Mouse (Mus musculus): ENCODE data around the gene Cltb. TPM values are rescaled to one million over a fixed set of nuclear protein-coding genes. Genes with fewer than 3 reads are reported as not detected.

Gene Cltb
- total and polyA plus RNA-seq, 2 experiments: 19.0 to 51.5 TPM

- WGBS: 86% methylated on average over 4 of the region's 4 CpGs
- H3K9ac ChIP-seq (ENCODE audit: low read depth, low read length): no peak overlapping the region
- H3K4me1 ChIP-seq (ENCODE audit: control insufficient read depth, insufficient read depth, low read length): no peaks in the 10 kb centered on the region; the same call in 1 of the 2 replicates
- TF ChIP-seq CTCF (IDR thresholded peaks at IDR 0.05; ENCODE audit: low read depth, low read length) (no peak), POLR2A (IDR thresholded peaks at IDR 0.05; ENCODE audit: extremely low read depth, insufficient read depth, low read length) (no peak)
- H3K4me3 ChIP-seq (ENCODE audit: insufficient read depth, low read depth, low read length): no peak overlapping the region
- H3K36me3 ChIP-seq (ENCODE audit: control insufficient read depth, insufficient read depth, low read length): peaks cover 6% of the 10 kb centered on the region; the same call in 1 of the 2 replicates
- DNase-seq (ENCODE audit: extremely low read depth, low read depth, low spot score): no peak
- H3K79me2 ChIP-seq (ENCODE audit: control insufficient read depth, insufficient read depth, low read length): peaks cover 12% of the 10 kb centered on the region; the same call in 1 of the 2 replicates
- H3K27ac ChIP-seq (replicated peaks; ENCODE audit: insufficient read depth, low read depth, low read length): no peak overlapping the region
- H3K27me3 ChIP-seq (ENCODE audit: control insufficient read depth, insufficient read depth, low read length): no peaks in the 10 kb centered on the region
These were observed 6.9 kb downstream of the Cltb start for GRCm38 (mm10) chr13:54604221-54604620.

GRCm38 (mm10) chr13:54603501-54603900, 7.6 kb downstream of the Cltb start:
- Histone ChIP-seq H3K27me3 (ENCODE audit: control insufficient read depth, insufficient read depth, low read length) (no peaks in the 10 kb centered on the region), H3K27ac (replicated peaks; ENCODE audit: insufficient read depth, low read depth, low read length) (no peak overlapping the region), H3K36me3 (ENCODE audit: control insufficient read depth, insufficient read depth, low read length) (peaks cover 6% of the 10 kb centered on the region; the same call in 1 of the 2 replicates), H3K4me1 (ENCODE audit: control insufficient read depth, insufficient read depth, low read length) (no peaks in the 10 kb centered on the region), H3K4me3 (ENCODE audit: insufficient read depth, low read depth, low read length) (no peak overlapping the region), H3K79me2 (ENCODE audit: control insufficient read depth, insufficient read depth, low read length) (peaks cover 10% of the 10 kb centered on the region; the same call in 1 of the 2 replicates), H3K9ac (ENCODE audit: low read depth, low read length) (no peak overlapping the region)
- no peak for DNase-seq (ENCODE audit: extremely low read depth, low read depth, low spot score)
- TF ChIP-seq CTCF (IDR thresholded peaks at IDR 0.05; ENCODE audit: low read depth, low read length) (no peak), POLR2A (IDR thresholded peaks at IDR 0.05; ENCODE audit: extremely low read depth, insufficient read depth, low read length) (no peak)

- DNase-seq (ENCODE audit: extremely low read depth, low read depth, low spot score): no peak
- Histone ChIP-seq H3K36me3 (ENCODE audit: control insufficient read depth, insufficient read depth, low read length) (peaks cover 6% of the 10 kb centered on the region; the same call in 1 of the 2 replicates), H3K27me3 (ENCODE audit: control insufficient read depth, insufficient read depth, low read length) (no peaks in the 10 kb centered on the region), H3K4me3 (ENCODE audit: insufficient read depth, low read depth, low read length) (no peak overlapping the region), H3K9ac (ENCODE audit: low read depth, low read length) (no peak overlapping the region), H3K79me2 (ENCODE audit: control insufficient read depth, insufficient read depth, low read length) (peaks cover 9% of the 10 kb centered on the region; the same call in 1 of the 2 replicates), H3K27ac (replicated peaks; ENCODE audit: insufficient read depth, low read depth, low read length) (no peak overlapping the region), H3K4me1 (ENCODE audit: control insufficient read depth, insufficient read depth, low read length) (no peaks in the 10 kb centered on the region)
- TF ChIP-seq CTCF (IDR thresholded peaks at IDR 0.05; ENCODE audit: low read depth, low read length): no peak
- no peak for TF ChIP-seq POLR2A (IDR thresholded peaks at IDR 0.05; ENCODE audit: extremely low read depth, insufficient read depth, low read length)
- WGBS: 69% methylated on average over 3 of the region's 3 CpGs
These were observed 8.5 kb downstream of the Cltb start for GRCm38 (mm10) chr13:54602639-54603111.

- H3K36me3 ChIP-seq (ENCODE audit: control insufficient read depth, insufficient read depth, low read length): peaks cover 2% of the 10 kb centered on the region
- 88% methylated on average over 12 of the region's 12 CpGs for WGBS
- peaks cover 5% of the 10 kb centered on the region; the same call in 1 of the 2 replicates for H3K79me2 ChIP-seq (ENCODE audit: control insufficient read depth, insufficient read depth, low read length)
- no peak for DNase-seq (ENCODE audit: extremely low read depth, low read depth, low spot score)
- H3K27me3 ChIP-seq (ENCODE audit: control insufficient read depth, insufficient read depth, low read length): no peaks in the 10 kb centered on the region
- H3K9ac ChIP-seq (ENCODE audit: low read depth, low read length): no peak overlapping the region
- TF ChIP-seq POLR2A (IDR thresholded peaks at IDR 0.05; ENCODE audit: extremely low read depth, insufficient read depth, low read length): no peak
- TF ChIP-seq CTCF (IDR thresholded peaks at IDR 0.05; ENCODE audit: low read depth, low read length): no peak
- no peaks in the 10 kb centered on the region for H3K4me1 ChIP-seq (ENCODE audit: control insufficient read depth, insufficient read depth, low read length)
- H3K4me3 ChIP-seq (ENCODE audit: insufficient read depth, low read depth, low read length): no peak overlapping the region
- H3K27ac ChIP-seq (replicated peaks; ENCODE audit: insufficient read depth, low read depth, low read length): no peak overlapping the region
These were observed 12.5 kb downstream of the Cltb start for GRCm38 (mm10) chr13:54598622-54599143.

GRCm38 (mm10) chr13:54596870-54597269, 14.3 kb downstream of the Cltb start:
- no peak overlapping the region for H3K27ac ChIP-seq (replicated peaks; ENCODE audit: insufficient read depth, low read depth, low read length)
- peaks cover 2% of the 10 kb centered on the region for H3K36me3 ChIP-seq (ENCODE audit: control insufficient read depth, insufficient read depth, low read length)
- no peak for DNase-seq (ENCODE audit: extremely low read depth, low read depth, low spot score)
- peaks cover 2% of the 10 kb centered on the region; the same call in 1 of the 2 replicates for H3K4me1 ChIP-seq (ENCODE audit: control insufficient read depth, insufficient read depth, low read length)
- H3K27me3 ChIP-seq (ENCODE audit: control insufficient read depth, insufficient read depth, low read length): no peaks in the 10 kb centered on the region
- H3K4me3 ChIP-seq (ENCODE audit: insufficient read depth, low read depth, low read length): no peak overlapping the region
- TF ChIP-seq POLR2A (IDR thresholded peaks at IDR 0.05; ENCODE audit: extremely low read depth, insufficient read depth, low read length) (no peak), CTCF (IDR thresholded peaks at IDR 0.05; ENCODE audit: low read depth, low read length) (no peak)
- no peak overlapping the region for H3K9ac ChIP-seq (ENCODE audit: low read depth, low read length)
- WGBS: 77% methylated on average over 5 of the region's 5 CpGs
- H3K79me2 ChIP-seq (ENCODE audit: control insufficient read depth, insufficient read depth, low read length): no peaks in the 10 kb centered on the region; the same call in 1 of the 2 replicates

GRCm38 (mm10) chr13:54596107-54596690, 14.9 kb downstream of the Cltb start:
- Histone ChIP-seq H3K79me2 (ENCODE audit: control insufficient read depth, insufficient read depth, low read length) (no peaks in the 10 kb centered on the region; the same call in 1 of the 2 replicates), H3K36me3 (ENCODE audit: control insufficient read depth, insufficient read depth, low read length) (peaks cover 2% of the 10 kb centered on the region), H3K4me3 (ENCODE audit: insufficient read depth, low read depth, low read length) (no peak overlapping the region), H3K27ac (replicated peaks; ENCODE audit: insufficient read depth, low read depth, low read length) (no peak overlapping the region), H3K27me3 (ENCODE audit: control insufficient read depth, insufficient read depth, low read length) (no peaks in the 10 kb centered on the region), H3K9ac (ENCODE audit: low read depth, low read length) (no peak overlapping the region), H3K4me1 (ENCODE audit: control insufficient read depth, insufficient read depth, low read length) (peaks cover 7% of the 10 kb centered on the region)
- TF ChIP-seq POLR2A (IDR thresholded peaks at IDR 0.05; ENCODE audit: extremely low read depth, insufficient read depth, low read length): no peak
- TF ChIP-seq CTCF (IDR thresholded peaks at IDR 0.05; ENCODE audit: low read depth, low read length): no peak
- no peak for DNase-seq (ENCODE audit: extremely low read depth, low read depth, low spot score)
- 64% methylated on average over 8 of the region's 8 CpGs for WGBS

Data from liver, adult 2 months (tissue).